Mouse (Mus musculus) kidney, postnatal 0 days (tissue): ENCODE measurements around the gene Itpk1. TPM values are rescaled to one million over a fixed set of nuclear protein-coding genes. Genes with fewer than 3 reads are reported as not detected.

Experiments used
- ATAC-seq: fragments of 200-750 bp; cut with Nextera tagmentation; replicated peaks from 2 replicates; pipeline ENCODE4 v1.8.0; 2017; ENCODE audit warnings: low read depth, moderate number of reproducible peaks, moderate TSS enrichment, moderate library complexity; ENCODE audit not compliant: low FRiP score
- DNase-seq: peaks from one replicate; pipeline ENCODE4 v3.0.0-alpha.2; 2016; ENCODE audit warnings: low spot score
- H3K27ac ChIP-seq: fragments of 300-500 bp; sonication (generic); 2 replicates; pipeline ENCODE4 v1.5.1; 2014; ENCODE audit warnings: mild to moderate bottlenecking
- H3K27me3 ChIP-seq: fragments of 300-500 bp; sonication (generic); 2 replicates; pipeline ENCODE4 v1.6.1; 2014; ENCODE audit warnings: low read length, mixed read lengths; ENCODE audit not compliant: insufficient read depth
- H3K36me3 ChIP-seq: fragments of 300-500 bp; sonication (generic); 2 replicates; pipeline ENCODE4 v1.6.1; 2014; ENCODE audit warnings: low read length, mixed read lengths; ENCODE audit not compliant: insufficient read depth
- H3K4me1 ChIP-seq: fragments of 300-500 bp; sonication (generic); replicated peaks from 2 replicates; pipeline ENCODE4 v1.6.1; 2014; ENCODE audit warnings: antibody characterized with exemption, low read length, mixed read lengths; ENCODE audit not compliant: insufficient read depth
- H3K4me2 ChIP-seq: fragments of 300-500 bp; sonication (generic); 2 replicates; pipeline ENCODE4 v1.6.1; 2014; ENCODE audit warnings: mild to moderate bottlenecking, low read length, moderate library complexity, mixed read lengths
- H3K4me3 ChIP-seq: fragments of 300-500 bp; sonication (generic); replicated peaks from 2 replicates; pipeline ENCODE4 v1.5.1; 2014; ENCODE audit warnings: low read depth, low read length
- H3K9ac ChIP-seq: fragments of 300-500 bp; sonication (generic); 2 replicates; pipeline ENCODE4 v1.6.1; 2014; ENCODE audit warnings: low read depth, low read length
- H3K9me3 ChIP-seq: fragments of 300-500 bp; sonication (generic); replicated peaks from 2 replicates; pipeline ENCODE4 v1.6.1; 2016; ENCODE audit warnings: low read length, inconsistent platforms, mixed read lengths
- CTCF ChIP-seq: IDR thresholded peaks from 2 replicates; pipeline ENCODE4 v1.5.1; 2016; ENCODE audit warnings: antibody characterized with exemption, low read depth, mild to moderate bottlenecking, moderate library complexity
- WGBS: fragments of 180-500 bp; shearing (Covaris S2); extraction: QIAGEN DNeasy Blood & Tissue Kit; methylation state at CpG from one replicate; pipeline ENCODE4 v1.1.7; 2014; 5-methylcytosine and 5-hydroxymethylcytosine counted together
- polyA plus RNA-seq: library from polyadenylated mRNA; unstranded; fragments of >200 nt; fragmentation: Nextera tagmentation; extraction: Ambion mirVana; gene quantifications from 2 replicates; pipeline ENCODE4 v1.2.1, GENCODE M21; 2015

Itpk1 gene
- polyA plus RNA-seq, 1 experiment from 2014 or later = 16.1 TPM

DNA sequence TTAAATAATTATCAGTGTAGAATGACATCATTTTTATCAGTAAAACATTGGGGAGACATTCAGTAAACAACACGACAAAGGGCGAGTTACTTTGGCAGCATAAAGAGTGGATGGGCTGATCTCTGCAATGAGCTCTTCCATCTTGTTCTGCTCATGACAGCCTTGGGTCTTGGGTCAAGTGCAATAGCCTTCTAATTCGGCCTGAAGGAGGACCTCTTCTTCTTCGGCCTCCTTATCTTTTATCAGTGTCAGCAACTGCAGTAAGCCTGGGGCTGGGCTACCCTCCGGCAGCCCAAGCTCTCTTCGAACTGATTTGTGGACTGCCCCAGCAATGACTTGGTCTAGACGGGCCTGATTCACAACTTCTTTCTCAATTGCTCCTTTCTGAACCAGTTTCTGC is 37.3 kb upstream of the Itpk1 start:
- Histone ChIP-seq H3K4me2 (no peak overlapping the region), H3K36me3 (no peaks in the 10 kb centered on the region), H3K4me1 (peaks cover 6% of the 10 kb centered on the region; the same call in 1 of the 2 replicates), H3K9me3 (no peaks in the 10 kb centered on the region), H3K27me3 (no peaks in the 10 kb centered on the region), H3K4me3 (no peak overlapping the region), H3K27ac (no peak overlapping the region), H3K9ac (no peak overlapping the region)
- no peak for DNase-seq
- no peak for ATAC-seq
- no peak for TF ChIP-seq CTCF
- 78% methylated on average over 7 of the region's 7 CpGs for WGBS

DNA sequence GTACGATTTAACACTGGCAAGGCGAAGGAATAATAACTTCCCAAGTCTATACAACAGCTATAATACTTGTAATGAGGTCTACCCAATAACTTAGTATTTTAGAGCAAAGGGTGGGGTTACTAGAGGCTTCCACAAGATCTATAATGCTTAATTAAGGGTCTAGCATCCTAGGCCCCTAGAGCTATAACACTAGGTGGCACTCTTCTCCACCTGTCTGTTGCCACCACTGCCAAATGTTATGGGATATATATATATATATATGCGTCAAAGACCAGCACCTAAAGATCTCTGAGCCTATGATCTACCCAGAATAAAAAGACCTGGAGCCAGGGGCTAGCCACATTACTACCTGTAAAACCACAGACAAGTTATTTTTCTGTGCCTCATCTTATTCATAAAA is 35.6 kb upstream of the Itpk1 start:
- DNase-seq (peak; percentile 51), ATAC-seq (no peak)
- WGBS = 71% methylated on average over 3 of the region's 3 CpGs
- H3K27me3 ChIP-seq = no peaks in the 10 kb centered on the region
- H3K4me2 ChIP-seq = no peak overlapping the region
- H3K9ac ChIP-seq = no peak overlapping the region
- H3K4me3 ChIP-seq = no peak overlapping the region
- no peaks in the 10 kb centered on the region for H3K36me3 ChIP-seq
- H3K4me1 ChIP-seq = peaks cover 6% of the 10 kb centered on the region; the same call in 1 of the 2 replicates
- H3K9me3 ChIP-seq = no peaks in the 10 kb centered on the region
- TF ChIP-seq CTCF = peak; percentile 66
- H3K27ac ChIP-seq = no peak overlapping the region

DNA sequence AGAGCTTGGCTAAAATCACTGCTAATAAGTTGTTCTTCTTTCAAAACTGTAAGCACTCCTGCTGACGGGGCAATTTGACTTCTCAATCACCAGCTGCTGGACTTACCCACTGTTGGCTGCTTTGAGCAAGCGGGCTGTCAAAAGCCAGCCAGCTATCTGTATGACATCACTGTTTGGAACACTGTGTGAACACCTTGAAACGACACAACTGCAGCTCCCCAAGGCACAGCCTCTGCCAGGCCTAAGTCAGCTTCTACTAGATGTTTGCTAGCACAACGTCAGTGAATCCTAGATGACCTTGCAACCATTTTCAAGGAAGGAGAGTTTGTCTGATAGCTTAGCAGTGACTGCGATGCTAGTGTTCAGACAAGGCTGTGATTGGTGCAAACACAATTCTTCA is 34.4 kb upstream of the Itpk1 start:
- no peak overlapping the region for H3K4me2 ChIP-seq
- no peaks in the 10 kb centered on the region for H3K36me3 ChIP-seq
- TF ChIP-seq CTCF = no peak
- no peak for ATAC-seq
- no peaks in the 10 kb centered on the region for H3K27me3 ChIP-seq
- WGBS = 76% methylated on average over 5 of the region's 5 CpGs
- H3K9me3 ChIP-seq = no peaks in the 10 kb centered on the region
- H3K9ac ChIP-seq = no peak overlapping the region
- H3K27ac ChIP-seq = no peak overlapping the region
- H3K4me1 ChIP-seq = peaks cover 6% of the 10 kb centered on the region; the same call in 1 of the 2 replicates
- H3K4me3 ChIP-seq = no peak overlapping the region
- DNase-seq = no peak

DNA sequence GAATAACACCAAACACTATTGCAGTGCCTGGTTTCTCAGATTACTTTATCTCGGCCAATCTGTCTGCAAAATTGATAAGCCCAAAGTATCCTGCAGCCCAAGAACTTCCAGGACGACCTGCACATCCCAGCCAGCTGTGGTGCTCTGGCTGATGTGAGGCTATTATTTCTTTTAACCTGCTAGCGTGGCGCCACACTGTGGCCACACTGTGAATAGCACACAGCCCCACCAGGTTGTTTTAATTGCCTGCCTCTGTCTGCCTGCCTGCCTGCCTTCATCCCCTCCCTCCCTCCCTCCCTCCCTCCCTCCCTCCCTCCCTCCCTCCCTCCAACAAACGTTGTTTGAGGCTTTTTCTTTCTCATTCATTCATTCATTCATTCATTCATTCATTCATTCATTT is 28.7 kb upstream of the Itpk1 start:
- Histone ChIP-seq H3K9me3 (no peaks in the 10 kb centered on the region), H3K36me3 (no peaks in the 10 kb centered on the region), H3K27ac (no peak overlapping the region), H3K4me3 (no peak overlapping the region), H3K4me2 (no peak overlapping the region), H3K27me3 (no peaks in the 10 kb centered on the region), H3K4me1 (0 out of 2 replicates have a peak, but pooled peaks cover 6% of the 10 kb centered on the region), H3K9ac (no peak overlapping the region)
- 7% methylated on average over 4 of the region's 5 CpGs for WGBS
- peak; percentile 75 for TF ChIP-seq CTCF
- no peak for ATAC-seq
- DNase-seq = peak; percentile 77

DNA sequence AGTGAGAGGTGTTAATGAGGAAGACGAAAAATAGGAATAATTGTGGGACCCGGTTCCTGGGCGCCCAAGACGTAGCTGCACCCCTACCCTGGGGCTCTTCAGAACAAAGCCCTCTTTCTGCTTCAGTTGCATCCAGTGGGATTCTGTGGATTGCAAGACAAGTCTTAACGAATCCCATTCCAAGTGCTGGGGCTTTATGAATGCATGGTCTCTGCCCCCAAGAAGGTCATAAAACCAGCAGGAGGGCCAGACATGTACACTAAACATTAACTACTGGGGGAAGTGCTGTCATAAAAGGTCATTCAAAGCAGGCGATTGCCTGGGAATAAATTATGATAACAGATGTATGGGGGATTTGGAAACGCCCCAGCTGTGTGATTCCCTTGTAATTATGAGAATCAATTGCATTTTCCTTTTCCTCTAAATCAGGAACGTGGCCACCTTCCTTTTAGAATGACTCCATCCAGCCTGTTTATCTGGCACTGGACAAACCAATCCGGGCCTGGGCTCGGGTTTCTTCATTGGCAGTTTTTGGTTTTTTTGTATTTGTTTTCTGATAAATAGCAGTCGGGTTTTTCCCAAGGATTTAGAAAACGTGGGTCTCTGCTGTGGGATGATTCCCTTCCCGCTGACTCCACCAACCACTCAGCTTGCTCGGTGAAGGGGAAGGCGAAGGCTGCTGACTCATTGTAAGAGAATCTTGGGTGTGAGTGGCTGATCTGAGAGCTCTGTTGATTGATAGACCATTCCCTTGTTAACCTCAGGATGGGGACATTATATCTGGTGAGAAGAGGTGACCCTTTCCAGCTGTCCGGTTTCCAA is 26.3 kb upstream of the Itpk1 start:
- 0 out of 2 replicates have a peak, but pooled peaks cover 6% of the 10 kb centered on the region for H3K4me1 ChIP-seq
- H3K36me3 ChIP-seq = no peaks in the 10 kb centered on the region
- H3K27me3 ChIP-seq = no peaks in the 10 kb centered on the region
- H3K4me2 ChIP-seq = peak overlapping the region; percentile 43
- TF ChIP-seq CTCF = no peak
- H3K9me3 ChIP-seq = no peaks in the 10 kb centered on the region
- no peak overlapping the region for H3K9ac ChIP-seq
- H3K4me3 ChIP-seq = no peak overlapping the region
- peak; percentile 42 for ATAC-seq
- DNase-seq = peak; percentile 57
- 16% methylated on average over 16 of the region's 16 CpGs for WGBS
- H3K27ac ChIP-seq = peak overlapping the region; percentile 65; the same call in 1 of the 2 replicates

DNA sequence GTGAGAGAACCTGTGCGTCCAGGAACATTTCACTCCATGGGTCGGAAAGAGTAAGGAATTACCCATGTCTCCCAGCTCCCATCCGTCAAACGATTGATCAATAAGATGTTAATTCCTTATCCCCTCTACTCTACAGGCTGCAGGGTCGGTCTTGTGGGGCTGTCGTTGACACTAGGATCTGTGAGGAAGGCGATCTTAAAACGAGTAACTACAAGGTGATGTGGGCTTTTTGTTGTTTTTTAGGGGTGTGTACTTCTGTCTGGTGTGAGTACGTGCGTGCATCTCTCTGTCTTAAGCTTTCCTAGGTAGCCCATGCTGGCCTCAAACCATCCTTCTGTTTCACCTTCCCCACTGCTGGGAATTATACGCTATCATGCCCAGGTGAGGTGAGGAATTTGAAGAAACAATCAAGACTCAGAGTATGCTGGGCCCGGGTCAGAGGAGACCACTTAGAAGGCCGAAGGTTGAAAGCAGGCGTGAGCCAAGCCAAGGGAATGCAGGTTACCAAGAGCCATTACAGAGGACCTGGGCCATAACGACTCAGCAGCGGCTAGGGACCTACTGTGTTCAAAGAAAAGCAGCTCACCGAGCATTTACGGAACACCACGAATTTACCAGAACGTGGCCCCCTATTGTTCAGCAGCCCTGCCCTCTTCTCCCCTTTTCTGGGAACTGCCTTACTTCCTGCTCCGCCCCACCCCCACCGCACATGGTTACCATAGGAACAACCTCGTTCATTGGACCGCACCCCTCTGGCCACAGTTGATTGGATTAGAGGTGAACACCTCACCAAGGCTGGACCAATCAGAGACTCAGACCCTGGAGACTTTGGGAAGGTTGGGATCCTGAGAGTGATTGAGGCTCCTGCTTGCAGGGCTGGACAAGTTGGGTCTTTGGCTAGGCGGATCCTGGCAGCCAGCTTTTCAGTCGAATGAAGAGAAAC is 25.4 kb upstream of the Itpk1 start:
- H3K4me2 ChIP-seq = peak overlapping the region; percentile 43
- 0 out of 2 replicates have a peak, but pooled peaks cover 6% of the 10 kb centered on the region for H3K4me1 ChIP-seq

More for the DNA sequence above, 25.4 kb upstream of the Itpk1 start:
- 32% methylated on average over 26 of the region's 26 CpGs for WGBS
- Histone ChIP-seq H3K27ac (peak overlapping the region; percentile 65; the same call in 1 of the 2 replicates), H3K4me3 (peak overlapping the region; percentile 15; the same call in 1 of the 2 replicates), H3K9ac (no peak overlapping the region), H3K27me3 (no peaks in the 10 kb centered on the region), H3K36me3 (no peaks in the 10 kb centered on the region), H3K9me3 (no peaks in the 10 kb centered on the region)
- peak; percentile 8; the same call in 1 of the 2 replicates for TF ChIP-seq CTCF
- peak; percentile 91 for DNase-seq
- ATAC-seq = peak; percentile 94
